Comparison of ENCODE assay signal across 9 mouse cellular contexts in genomic region chr6:39225876-39226609, GRCm38 (mm10). TPM values are rescaled to one million over a fixed set of nuclear protein-coding genes. Genes with fewer than 3 reads are reported as not detected.
DNase-seq lines count a peak whose midpoint lies in the region; ATAC-seq and TF ChIP-seq lines count a peak whose summit lies in the region.
"Had no signal": no experiment of that assay in that cellular context is flagged by ENCODE, and none has a peak within 500 bp of the region (broad histone marks: within the 10 kb centered on the region; RNA-seq: fewer than 3 reads in every experiment).

No protein-coding gene starts in this region.

- peak; percentile 77 for ATAC-seq in midbrain, embryonic 12.5 days (ENCODE audit: low FRiP score, low read depth)

- DNase-seq in layer of hippocampus, postnatal 10 days (ENCODE audit: low spot score in 2 of 2) = peak; percentile 21 to 24
- no peak for DNase-seq in layer of hippocampus, adult 9-10 months (ENCODE audit: low spot score)
- DNase-seq in forebrain, embryonic 10.5 days (ENCODE audit: extremely low spot score, low spot score) = peak; percentile 55
- DNase-seq in T-cell, adult 2 months (ENCODE audit: low spot score) = no peak
- DNase-seq in kidney, postnatal 4 days = no peak
- DNase-seq in spleen, postnatal 10 days (ENCODE audit: low spot score in 2 of 2) = no peak
- DNase-seq: liver, embryonic 13.5 days had no signal

- TF ChIP-seq POLR2A in bone marrow, adult 2 months (IDR thresholded peaks at IDR 0.05; ENCODE audit: borderline replicate concordance, control insufficient read depth, low read depth, low read length) = no peak

- no peaks in the 10 kb centered on the region for H3K9me3 ChIP-seq in forebrain, embryonic 10.5 days
- H3K9me3 ChIP-seq in midbrain, embryonic 12.5 days = no peaks in the 10 kb centered on the region
- H3K9me3 ChIP-seq: liver, embryonic 13.5 days had no signal

- no peak overlapping the region for H3K9ac ChIP-seq in midbrain, embryonic 12.5 days (replicated peaks)
- H3K9ac ChIP-seq: liver, embryonic 13.5 days had no signal

- H3K27me3 ChIP-seq in forebrain, embryonic 10.5 days (ENCODE audit: poor library complexity, severe bottlenecking) = 0 out of 2 replicates have a peak, but pooled peaks cover 7% of the 10 kb centered on the region
- peaks cover 7% of the 10 kb centered on the region for H3K27me3 ChIP-seq in midbrain, embryonic 12.5 days
- H3K27me3 ChIP-seq: liver, embryonic 13.5 days had no signal

- no peaks in the 10 kb centered on the region for H3K36me3 ChIP-seq in forebrain, embryonic 10.5 days (replicated peaks)
- no peaks in the 10 kb centered on the region for H3K36me3 ChIP-seq in midbrain, embryonic 12.5 days
- H3K36me3 ChIP-seq: liver, embryonic 13.5 days had no signal

- WGBS in bone marrow, adult 2 months = 26% methylated on average over 7 of the region's 7 CpGs
- WGBS in forebrain, embryonic 10.5 days = 13% methylated on average over 7 of the region's 7 CpGs
- 8% methylated on average over 7 of the region's 7 CpGs for WGBS in midbrain, embryonic 12.5 days

- H3K4me3 ChIP-seq in bone marrow, adult 2 months (replicated peaks; ENCODE audit: control insufficient read depth, low read depth, low read length) = no peak overlapping the region
- H3K4me3 ChIP-seq in forebrain, embryonic 10.5 days = peak overlapping the region; percentile 24; the same call in 1 of the 2 replicates
- no peak overlapping the region for H3K4me3 ChIP-seq in midbrain, embryonic 12.5 days
- H3K4me3 ChIP-seq: liver, embryonic 13.5 days had no signal

- peak overlapping the region; percentile 62 for H3K27ac ChIP-seq in bone marrow, adult 2 months (ENCODE audit: control insufficient read depth, insufficient read depth, low read depth, low read length, poor library complexity)
- peak overlapping the region; percentile 83 for H3K27ac ChIP-seq in forebrain, embryonic 10.5 days
- peak overlapping the region; percentile 63 for H3K27ac ChIP-seq in midbrain, embryonic 12.5 days (replicated peaks)
- H3K27ac ChIP-seq: liver, embryonic 13.5 days had no signal

- peaks cover 3% of the 10 kb centered on the region for H3K4me1 ChIP-seq in bone marrow, adult 2 months (ENCODE audit: control insufficient read depth, insufficient read depth, low read length)
- H3K4me1 ChIP-seq in forebrain, embryonic 10.5 days = peaks cover 15% of the 10 kb centered on the region
- H3K4me1 ChIP-seq in midbrain, embryonic 12.5 days = peaks cover 8% of the 10 kb centered on the region

- TF ChIP-seq CTCF in bone marrow, adult 2 months (IDR thresholded peaks at IDR 0.05; ENCODE audit: control insufficient read depth, insufficient read depth, low read length) = no peak

- H3K4me2 ChIP-seq in midbrain, embryonic 12.5 days (replicated peaks) = peak overlapping the region; percentile 22
- H3K4me2 ChIP-seq: liver, embryonic 13.5 days had no signal

RNA-seq across cellular contexts. Expression of gene Kdm7a, which starts 19.5 kb away (rescaled TPM):
- 10 to 100 TPM; 17.4 to 17.5 TPM for total RNA-seq in layer of hippocampus, postnatal 10 days (2021)
- 15.3 and 20.2 TPM in 2 replicates for polyA plus RNA-seq in bone marrow, adult 2 months (2011; ENCODE audit: insufficient read depth, insufficient read length, low replicate concordance, missing spikeins)
- polyA plus RNA-seq in forebrain, embryonic 10.5 days (2016; fragmentation: Nextera tagmentation; extraction: Ambion mirVana) = 9.7 and 9.8 TPM in 2 replicates
- 21.4 and 23.0 TPM in 2 replicates for polyA plus RNA-seq in midbrain, embryonic 12.5 days (2016; fragmentation: Nextera tagmentation; extraction: Ambion mirVana)

Comparison
In these comparisons a context has a peak if more than half of its experiments do, and no peak if none do; other contexts are left out.
1. DNase-seq: peak in layer of hippocampus, postnatal 10 days (2 of 2) and forebrain, embryonic 10.5 days (single experiment); none in layer of hippocampus, adult 9-10 months (single experiment), T-cell, adult 2 months (single experiment), kidney, postnatal 4 days (0 of 2) and spleen, postnatal 10 days (0 of 2).
2. Peak in every context shown above with its lines, with median percentiles within 50 percentile points of each other: H3K27ac ChIP-seq.